Mouse (Mus musculus) heart, postnatal 36 days (tissue): ENCODE data around the gene Rnf144b. TPM values are rescaled to one million over a fixed set of nuclear protein-coding genes. Genes with fewer than 3 reads are reported as not detected.

Source experiments
- DNase-seq, 2 experiments: peaks; one replicate each; pipeline ENCODE4 v3.0.0; 2021 to 2022
- intact Hi-C: fragments of 180-260 bp; cut with DNase I; formaldehyde crosslinking; loops from one replicate; pipeline ENCODE4 v1.15.1; 2025
- total RNA-seq, 2 experiments: library from RNA; stranded (reverse); gene quantifications; 2 replicates each; pipeline ENCODE4 v1.2.3; 2021

The Rnf144b gene
- total RNA-seq, 2 experiments from 2014 or later: 15.2 to 34.7 TPM

- no peak for DNase-seq
- intact Hi-C loops: no loop called here
Observed at GRCm38 (mm10) chr13:47247156-47247800, 124.8 kb downstream of the Rnf144b start.

DNA sequence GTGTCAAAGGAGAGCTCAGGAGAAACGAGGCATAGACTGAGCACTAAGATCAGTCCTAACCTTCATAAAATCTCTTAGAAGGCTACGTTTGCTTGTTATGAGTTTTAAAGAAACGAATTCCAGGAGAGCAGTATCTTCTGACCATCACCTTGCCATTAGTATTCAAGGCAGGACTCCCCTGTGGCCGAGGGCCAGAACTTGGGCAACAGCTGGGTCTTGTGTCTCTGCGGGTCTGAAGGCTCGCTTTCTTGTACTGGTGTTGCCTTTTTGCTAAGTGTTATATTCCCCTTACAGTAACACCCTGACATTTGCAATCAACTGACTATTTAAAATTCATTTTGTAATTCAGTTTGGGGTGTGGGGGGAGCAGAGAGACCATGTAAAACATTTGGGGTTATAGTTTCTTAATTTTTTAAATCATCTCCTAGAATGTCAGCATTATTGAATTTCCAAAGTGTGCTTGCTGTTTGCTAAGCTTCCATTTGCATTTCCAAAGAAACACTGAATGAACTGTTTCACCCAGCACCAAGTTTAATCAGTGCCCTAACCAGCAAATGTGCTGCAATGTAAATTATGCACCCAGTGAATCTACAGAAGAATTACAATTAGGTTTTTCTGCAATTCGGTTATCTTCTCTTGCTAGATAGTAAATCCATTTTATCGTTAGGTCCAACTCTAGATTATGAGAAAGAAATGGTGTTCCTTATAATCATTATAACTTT lies 126.0 kb downstream of the Rnf144b start:
- intact Hi-C loops: no loop called here

GRCm38 (mm10) chr13:47250615-47251014 lies 128.2 kb downstream of the Rnf144b start:
- intact Hi-C loops: no loop called here
- DNase-seq: no peak

More for the DNA sequence above, 126.0 kb downstream of the Rnf144b start:
- DNase-seq: no peak

DNA sequence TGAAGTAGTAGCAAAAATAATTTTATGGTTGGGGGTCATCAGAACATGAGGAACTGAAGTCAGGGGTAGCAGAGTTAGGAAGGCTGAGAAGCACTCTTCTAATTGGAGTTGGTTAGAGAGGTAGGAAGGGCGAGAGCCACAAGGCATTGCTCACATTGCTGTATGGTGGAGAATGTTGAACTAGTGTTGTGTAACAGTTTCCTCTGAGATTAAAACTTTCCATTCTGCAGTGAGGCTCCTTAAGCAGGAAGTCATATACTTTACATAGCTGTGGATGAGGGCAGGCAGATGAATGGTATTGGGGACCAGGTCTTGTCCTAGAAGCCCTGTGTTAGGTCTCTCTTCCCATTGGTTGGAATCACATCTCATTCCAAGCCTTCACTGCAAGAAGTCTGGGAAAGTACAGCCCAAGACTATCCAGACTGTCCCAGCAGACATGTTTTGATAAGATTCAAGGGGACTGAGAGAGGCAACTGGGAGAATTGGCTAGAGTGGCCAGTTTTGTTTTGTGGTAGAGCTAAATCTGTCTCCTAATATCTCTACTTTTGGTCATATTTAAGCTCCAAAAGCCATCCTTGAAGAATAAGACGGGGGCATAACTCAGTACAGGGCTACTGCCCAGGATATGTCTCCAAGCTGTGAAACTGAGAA lies 128.8 kb downstream of the Rnf144b start:
- DNase-seq: no peak
- intact Hi-C loops: no loop called here

- no peak for DNase-seq
- intact Hi-C loops: no loop called here
Observed at GRCm38 (mm10) chr13:47253711-47254110, 131.3 kb downstream of the Rnf144b start.

DNA sequence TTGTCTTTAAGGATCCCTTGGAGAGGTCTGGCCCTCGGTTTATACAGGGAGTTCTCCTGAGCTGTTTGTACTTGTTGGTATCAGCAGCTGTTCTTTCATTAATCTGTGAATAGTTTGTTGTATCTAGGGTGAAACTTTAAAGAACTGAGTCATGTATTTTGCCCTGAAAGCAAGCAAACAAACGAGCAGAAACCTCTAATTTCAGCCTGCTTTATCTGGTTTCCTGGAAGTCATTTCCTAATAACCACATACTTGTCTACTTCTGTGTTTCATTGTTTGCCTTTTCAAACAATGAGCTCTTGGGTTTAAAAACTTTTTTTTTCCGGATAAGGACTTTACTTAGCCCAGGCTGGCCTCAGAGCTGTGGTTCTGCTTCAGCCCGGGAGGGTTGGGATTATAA lies 136.8 kb downstream of the Rnf144b start:
- no peak for DNase-seq
- intact Hi-C loops: no loop called here

GRCm38 (mm10) chr13:47261961-47262360 lies 139.5 kb downstream of the Rnf144b start:
- no peak for DNase-seq

GRCm38 (mm10) chr13:47264382-47264781 lies 141.9 kb downstream of the Rnf144b start:
- peak; percentile 42 to 45 for DNase-seq
- intact Hi-C loops: no loop called here

More at GRCm38 (mm10) chr13:47261961-47262360, 139.5 kb downstream of the Rnf144b start:
- intact Hi-C loops: no loop called here

DNA sequence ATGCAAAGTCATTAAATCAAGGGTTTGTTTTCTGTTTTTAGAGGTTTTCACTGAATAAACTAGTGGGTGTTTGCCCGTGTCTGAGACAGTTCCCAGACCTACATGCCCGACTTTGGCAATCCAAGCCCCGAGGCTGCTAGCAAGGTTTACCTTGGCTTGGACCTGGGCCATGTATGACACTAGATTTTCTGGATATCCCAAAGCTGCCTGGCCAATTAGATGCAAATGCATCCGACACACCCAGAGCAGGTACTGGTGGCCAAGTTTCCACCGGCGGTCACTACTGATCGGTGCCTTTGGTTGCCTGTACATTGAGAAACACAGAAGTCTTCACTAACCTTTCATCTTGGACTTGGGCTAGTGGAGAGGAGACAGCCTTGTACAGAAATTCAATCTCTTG lies 144.0 kb downstream of the Rnf144b start:
- no peak for DNase-seq
- intact Hi-C loops: no loop called here

GRCm38 (mm10) chr13:47268227-47268626 lies 145.8 kb downstream of the Rnf144b start:
- DNase-seq: no peak
- intact Hi-C loops: no loop called here

- intact Hi-C loops: no loop called here
- no peak for DNase-seq
Observed at GRCm38 (mm10) chr13:47272928-47273327, 150.5 kb downstream of the Rnf144b start.

DNA sequence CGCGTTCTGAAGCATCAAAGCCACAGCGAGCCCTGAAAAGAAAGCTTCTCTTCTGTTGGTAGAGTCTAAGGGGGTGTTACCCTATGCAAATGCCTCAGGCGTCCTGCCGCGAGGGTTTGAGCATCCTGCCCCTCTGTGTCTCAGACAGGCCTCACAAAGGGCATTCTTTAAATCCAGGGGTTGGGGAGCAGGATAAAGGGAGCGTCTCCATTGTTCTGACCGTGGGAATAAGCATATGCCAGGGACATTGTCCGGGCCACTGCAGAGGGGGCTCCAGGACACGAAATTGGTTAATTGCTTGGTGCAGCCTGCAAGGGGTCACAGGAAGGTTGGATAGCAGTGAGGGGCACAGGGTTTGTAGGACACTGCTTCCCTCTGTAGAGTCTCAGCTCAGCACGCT lies 151.0 kb downstream of the Rnf144b start:
- intact Hi-C loops: no loop called here
- no peak for DNase-seq

- intact Hi-C loops: no loop called here
- DNase-seq: no peak
Observed at GRCm38 (mm10) chr13:47274139-47274538, 151.7 kb downstream of the Rnf144b start.

DNA sequence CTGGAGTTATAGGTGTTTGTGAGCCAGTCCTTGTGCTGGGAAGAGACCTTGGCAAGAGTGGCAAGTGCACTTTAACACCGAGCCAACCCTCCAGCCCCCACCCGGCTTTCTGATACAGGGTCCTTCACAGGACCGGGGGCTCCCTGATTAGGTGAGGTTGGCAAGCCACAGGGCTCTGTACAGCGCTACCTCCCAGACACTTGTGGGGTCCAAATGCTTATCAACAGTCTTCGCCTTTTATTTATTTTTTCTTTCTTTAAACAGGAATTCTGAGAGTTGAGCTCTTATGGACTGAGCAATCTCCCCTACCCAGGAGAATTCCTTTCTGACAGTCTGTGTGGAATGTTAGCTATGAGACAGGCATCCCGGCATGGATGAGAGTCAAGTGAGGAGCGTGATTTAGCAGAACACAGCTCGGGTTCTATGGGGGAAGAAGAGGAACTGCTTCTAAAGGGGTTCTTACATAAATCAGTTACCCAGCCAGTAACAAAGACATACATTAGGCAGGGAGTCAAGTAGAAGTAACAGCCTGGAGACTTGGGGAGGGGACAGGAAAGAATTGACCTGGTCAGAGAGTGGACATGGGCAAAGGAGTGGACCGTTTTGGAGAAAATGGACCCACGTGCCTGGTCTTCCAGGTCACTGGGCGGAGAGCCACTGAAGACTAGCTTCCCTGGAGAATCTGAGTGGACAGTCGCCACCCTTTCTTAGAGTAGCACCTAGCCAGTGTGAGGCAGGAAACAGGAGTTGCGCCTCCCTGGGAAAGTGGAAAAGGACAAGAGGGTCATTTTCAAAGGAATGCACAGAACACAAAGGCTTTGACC lies 154.8 kb downstream of the Rnf144b start:
- intact Hi-C loops: no loop called here
- peak; percentile 28 to 37 for DNase-seq

- intact Hi-C loops: no loop called here
- no peak for DNase-seq
Observed at GRCm38 (mm10) chr13:47277824-47278290, 155.4 kb downstream of the Rnf144b start.

GRCm38 (mm10) chr13:47282221-47282620 lies 159.8 kb downstream of the Rnf144b start:
- intact Hi-C loops: no loop called here
- no peak for DNase-seq

DNA sequence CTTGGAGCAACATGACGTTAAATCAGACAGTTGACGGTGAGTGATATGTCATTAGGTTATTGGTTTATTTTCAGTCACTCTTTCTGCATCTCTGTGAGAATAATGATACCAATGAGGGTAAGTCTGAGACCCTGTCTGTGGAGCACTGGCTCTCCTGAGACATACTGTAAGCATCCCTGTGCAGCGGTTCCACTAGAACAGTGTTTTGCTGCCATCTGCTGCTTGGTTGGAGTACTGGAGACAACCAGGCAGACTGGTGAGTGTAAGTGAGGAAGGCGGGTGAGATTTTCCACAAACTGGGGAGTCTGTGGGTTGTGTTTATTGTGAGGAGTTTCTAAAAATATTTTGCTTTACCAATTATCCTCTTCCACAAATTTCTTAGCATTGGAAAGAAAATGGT lies 166.0 kb downstream of the Rnf144b start:
- DNase-seq: peak; percentile 73 to 83
- intact Hi-C loops: loop anchor here (1.0 to 2.0 kb wide), 2 partner anchors 136 to 210 kb away; no protein-coding TSS in a partner anchor

DNA sequence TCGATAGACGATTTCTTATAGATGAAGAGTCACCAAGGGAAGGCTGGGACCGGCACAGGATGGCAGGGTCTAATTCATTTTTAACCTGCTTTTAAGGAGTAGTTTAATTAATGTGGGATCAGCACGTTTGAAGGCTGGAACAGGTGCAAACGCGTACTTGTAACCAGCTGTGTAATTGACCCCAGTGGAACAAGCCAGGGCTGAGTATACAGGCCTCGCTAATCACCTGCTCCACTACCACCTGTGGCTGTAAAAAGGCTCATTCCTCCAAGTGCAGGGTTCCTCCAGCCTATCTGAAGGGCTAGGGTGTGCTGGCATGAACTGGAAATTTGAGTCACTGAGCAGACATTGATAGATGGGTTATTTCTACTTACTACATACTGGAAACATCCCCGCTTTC lies 174.0 kb downstream of the Rnf144b start:
- intact Hi-C loops: no loop called here
- DNase-seq: no peak
